Mouse (Mus musculus): ENCODE measurements around the gene Arntl. TPM values are rescaled to one million over a fixed set of nuclear protein-coding genes. Genes with fewer than 3 reads are reported as not detected.

The Arntl gene
- total RNA-seq, 2 experiments from 2014 or later = 9.6 to 10.0 TPM

DNA sequence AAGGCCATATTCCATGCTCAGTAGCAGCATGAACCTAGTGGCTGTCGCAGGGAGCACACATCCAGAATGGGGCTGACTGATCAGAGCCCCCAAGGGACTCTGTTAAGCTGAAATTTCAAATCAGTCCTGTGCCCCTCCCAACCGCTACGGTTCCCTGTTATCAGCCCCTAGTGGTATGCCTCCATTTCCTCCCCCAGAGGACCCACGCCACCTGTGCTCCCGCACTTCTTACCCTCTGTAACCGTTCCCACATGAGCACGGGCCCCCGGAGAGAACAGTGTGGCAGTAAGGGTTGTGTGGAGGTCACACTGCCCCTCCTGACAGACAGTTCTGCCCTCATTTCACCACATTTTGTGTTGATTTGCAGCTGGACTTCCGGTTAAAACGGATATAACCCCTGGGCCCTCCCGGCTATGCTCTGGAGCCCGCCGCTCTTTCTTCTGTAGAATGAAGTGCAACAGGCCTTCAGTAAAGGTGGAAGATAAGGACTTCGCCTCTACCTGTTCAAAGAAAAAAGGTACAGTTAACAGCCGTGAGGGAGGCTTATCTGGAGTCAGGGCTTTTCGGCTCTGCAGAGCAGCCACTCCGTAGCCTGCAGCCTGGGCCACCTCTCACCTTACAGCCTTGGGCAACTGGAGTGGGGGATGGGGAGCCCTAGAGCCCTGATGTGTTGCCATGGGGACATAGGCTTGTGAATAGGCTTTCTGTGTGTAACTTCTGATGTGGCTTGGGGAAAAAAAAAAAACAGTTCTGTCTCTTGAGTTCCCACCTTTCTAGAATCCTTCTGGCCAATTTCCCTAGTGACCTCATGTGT, 88.0 kb downstream of the Arntl start:
- DNase-seq = no peak

DNA sequence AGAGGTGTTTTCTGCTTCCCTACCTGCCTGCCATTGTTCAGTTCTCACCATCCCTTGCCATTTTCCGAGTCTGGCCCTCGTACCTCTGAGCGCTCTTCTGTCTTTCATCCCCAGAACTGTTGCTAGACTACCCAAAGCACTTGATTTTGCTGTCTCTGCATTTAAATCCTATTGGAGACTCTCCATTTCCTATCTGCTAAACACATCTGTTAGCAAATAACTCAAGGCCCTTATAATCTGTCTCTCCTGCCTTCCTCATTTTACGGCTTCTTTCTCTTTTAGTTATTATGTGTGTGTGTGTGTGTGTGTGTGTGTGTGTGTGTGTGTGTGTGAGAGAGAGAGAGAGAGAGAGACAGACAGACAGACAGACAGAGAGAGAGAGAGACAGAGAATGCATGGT, 90.5 kb downstream of the Arntl start:
- no peak for DNase-seq

DNA sequence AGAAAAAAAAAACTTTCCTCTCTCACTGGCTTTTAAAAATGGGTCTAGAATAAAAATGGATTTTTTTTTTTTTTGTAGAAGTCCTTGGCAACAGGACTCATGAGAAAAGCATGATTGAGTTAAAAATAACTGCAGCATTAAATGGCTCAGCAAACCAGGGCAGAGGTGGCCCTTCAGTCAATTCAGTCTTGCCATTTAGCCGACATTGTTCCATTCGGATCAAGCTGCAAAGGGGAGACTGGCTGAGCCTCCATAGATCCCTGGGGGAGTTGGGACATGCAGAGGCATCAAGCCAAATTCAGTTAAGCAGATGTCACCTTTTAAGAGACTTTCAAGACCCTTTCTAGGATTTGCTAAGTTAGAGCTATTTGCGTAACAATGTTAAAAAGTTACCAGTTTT, 102.9 kb downstream of the Arntl start:
- no peak for DNase-seq

DNA sequence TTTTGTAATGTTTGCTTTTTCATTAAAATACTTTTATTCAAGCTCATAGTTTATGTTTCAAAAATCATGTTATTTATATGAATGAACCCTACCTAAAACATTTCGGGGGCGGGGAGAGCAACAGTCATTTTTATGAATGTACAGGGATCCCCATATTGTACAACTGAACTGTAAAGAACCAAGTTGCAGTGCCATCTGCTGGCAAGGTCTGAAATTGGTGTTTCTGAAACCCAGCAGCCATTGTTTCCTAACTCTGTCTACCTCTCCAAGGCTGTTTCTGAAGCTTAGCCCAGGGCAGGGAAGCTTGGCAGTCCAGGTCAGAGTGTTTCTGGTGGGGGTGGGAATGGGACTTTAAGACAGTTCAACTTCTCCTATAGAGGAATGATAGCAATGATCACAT, 104.5 kb downstream of the Arntl start:
- peak; percentile 73 for DNase-seq

DNA sequence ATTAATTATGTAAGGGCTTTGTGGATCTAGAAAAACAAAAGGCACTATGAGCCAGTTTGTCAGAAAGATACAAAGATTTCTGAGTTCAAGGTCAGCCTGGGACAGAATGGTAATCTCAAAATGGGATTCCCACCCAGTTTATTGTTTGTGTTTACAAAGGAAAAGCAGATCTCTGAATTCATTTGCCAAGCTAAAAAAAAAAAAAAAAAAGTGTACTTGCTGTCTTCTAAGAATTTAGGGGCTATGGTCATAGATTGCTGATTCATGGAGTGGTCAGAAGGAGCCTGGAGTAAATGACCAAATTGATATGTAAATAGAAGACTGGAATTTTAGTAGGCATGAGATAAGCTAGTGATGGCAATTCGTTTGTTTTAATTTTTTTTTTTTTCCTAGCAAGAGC, 112.9 kb downstream of the Arntl start:
- no peak for DNase-seq

DNA sequence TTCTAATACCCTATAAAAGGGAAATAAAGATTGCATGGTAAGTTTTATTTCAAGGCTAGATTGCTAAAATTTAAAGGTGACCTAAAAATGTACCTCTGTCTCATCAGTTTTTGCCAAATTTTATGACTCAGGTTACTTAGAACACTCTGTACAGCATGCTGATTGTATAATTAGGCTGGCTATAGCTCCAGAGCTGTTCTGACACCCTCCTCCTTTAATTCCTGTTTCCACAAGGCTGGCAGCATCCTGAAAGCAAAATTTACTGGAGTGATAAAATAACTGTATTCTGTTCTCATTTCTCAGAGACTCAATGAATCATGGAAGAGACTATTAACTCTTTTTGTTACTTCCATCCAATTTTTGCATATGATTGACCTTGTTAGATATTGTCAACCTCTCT, 126.8 kb downstream of the Arntl start:
- no peak for DNase-seq

DNA sequence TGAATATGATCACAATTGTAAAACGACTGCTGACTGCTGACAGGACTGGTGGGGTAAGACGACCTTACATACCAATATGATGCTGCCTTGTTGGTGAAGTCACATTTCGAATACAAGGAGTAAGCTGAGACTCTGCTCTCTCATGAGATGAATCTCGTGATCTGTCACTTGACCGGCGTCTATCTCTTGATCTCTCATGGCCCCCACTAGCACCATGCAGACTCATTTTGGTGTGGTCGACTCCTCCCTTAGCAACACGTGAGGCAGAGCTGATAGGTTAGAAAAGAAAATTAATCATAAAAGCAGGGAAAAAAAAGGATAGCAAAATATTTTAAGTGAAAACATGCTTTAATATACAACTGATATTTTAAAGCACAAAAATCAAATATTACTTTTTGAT, 128.0 kb downstream of the Arntl start:
- DNase-seq = no peak

DNA sequence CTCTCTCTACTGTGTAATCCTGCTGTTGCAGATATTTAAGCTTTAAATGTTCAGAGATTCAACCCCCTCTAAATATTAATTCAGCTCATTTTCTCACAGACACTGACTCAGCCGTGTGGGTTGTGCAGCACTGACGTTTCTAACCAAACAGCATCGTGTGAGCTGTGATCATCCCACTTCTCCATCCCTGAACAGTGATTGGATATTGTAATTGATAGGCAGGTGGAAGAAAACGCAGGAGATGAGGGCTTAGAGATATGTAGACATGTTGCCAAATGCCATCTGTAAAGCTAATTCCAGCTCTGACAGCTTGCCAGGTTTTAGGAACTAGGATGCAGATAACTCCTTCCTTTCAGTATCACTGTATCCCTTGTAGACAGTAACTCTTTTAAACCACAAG, 140.0 kb downstream of the Arntl start:
- peak; percentile 16 for DNase-seq

DNA sequence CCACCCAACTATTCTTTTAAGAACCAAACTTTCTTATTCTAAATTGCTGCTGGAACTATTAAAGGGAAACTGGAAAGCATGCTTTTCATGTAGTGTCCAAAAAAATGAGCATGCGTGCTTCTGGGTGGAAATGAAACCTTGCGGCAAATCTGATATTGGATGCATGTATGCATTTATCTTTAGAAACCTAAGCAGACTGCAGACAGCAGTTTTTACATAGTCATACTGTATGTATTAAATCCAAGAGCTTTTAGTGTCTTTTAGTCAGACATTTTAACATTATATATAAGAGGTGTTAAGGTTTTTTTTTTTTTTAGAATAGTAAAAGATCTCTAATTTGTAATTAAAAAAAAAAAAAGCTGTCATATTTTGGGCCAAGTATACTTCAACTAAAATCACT, 140.4 kb downstream of the Arntl start:
- DNase-seq = no peak

DNA sequence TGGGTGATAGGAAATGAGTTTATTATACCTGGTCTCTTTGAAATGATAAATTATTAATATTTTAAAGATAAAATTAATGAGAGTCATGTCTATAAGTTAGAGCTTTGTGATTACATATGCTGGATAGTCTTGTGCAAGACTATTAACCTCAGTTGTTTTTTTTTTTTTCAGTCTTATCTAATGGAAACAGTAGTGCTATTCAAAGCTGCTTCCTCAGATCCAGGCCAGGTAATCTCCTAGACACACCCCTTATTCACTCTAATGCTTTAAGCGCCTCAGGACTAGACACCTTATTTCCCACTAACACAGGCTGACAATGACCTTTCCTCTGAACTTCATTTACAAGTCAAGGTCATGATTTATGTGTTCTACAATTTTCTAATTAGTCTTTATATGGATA, 141.8 kb downstream of the Arntl start:
- no peak for DNase-seq

Other genes with a start within 250 kb of the Arntl start
- gene Btbd10, start 161.9 kb downstream of the Arntl start, total RNA-seq (2021) = 10 to 100 TPM; 20.4 to 21.9 TPM
- not detected for gene Pth, start 181.1 kb downstream of the Arntl start, total RNA-seq (2021)